In genomic region chr7:79472792-79473191, GRCm38 (mm10) we compare ENCODE assay signal across 12 mouse cellular contexts. TPM values are rescaled to one million over a fixed set of nuclear protein-coding genes. Genes with fewer than 3 reads are reported as not detected.
DNase-seq lines count a peak whose midpoint lies in the region; ATAC-seq and TF ChIP-seq lines count a peak whose summit lies in the region.
"Had no signal": no experiment of that assay in that cellular context is flagged by ENCODE, and none has a peak within 500 bp of the region (broad histone marks: within the 10 kb centered on the region; RNA-seq: fewer than 3 reads in every experiment).

No protein-coding gene starts in this region.

- no peaks in the 10 kb centered on the region for H3K9me3 ChIP-seq in ES-E14 (ENCODE audit: control insufficient read depth, insufficient read depth, low read depth, low read length)
- H3K9me3 ChIP-seq in liver, embryonic 13.5 days (replicated peaks) = no peaks in the 10 kb centered on the region
- no peaks in the 10 kb centered on the region for H3K9me3 ChIP-seq in forebrain, embryonic 12.5 days
- H3K9me3 ChIP-seq: heart, embryonic 13.5 days; intestine, embryonic 15.5 days; liver, embryonic 15.5 days; stomach, embryonic 15.5 days had no signal

- peaks cover 8 to 45% of the 10 kb centered on the region in 2 experiments for H3K4me1 ChIP-seq in ES-E14 (ENCODE audit: control insufficient read depth in 2 of 2, insufficient read depth in 2 of 2, low read length in 2 of 2, poor library complexity in 1 of 2)
- H3K4me1 ChIP-seq in liver, embryonic 13.5 days (replicated peaks) = peaks cover 23% of the 10 kb centered on the region
- peaks cover 1% of the 10 kb centered on the region for H3K4me1 ChIP-seq in forebrain, embryonic 12.5 days
- H3K4me1 ChIP-seq: intestine, embryonic 15.5 days had no signal

- in situ Hi-C loops in ES-E14 (cut with MboI; ENCODE audit: low sequenced_read_pairs in 2 of 2, unreplicated experiment in 2 of 2) = no loop called here

- DNase-seq in layer of hippocampus, adult 2 months (ENCODE audit: low spot score in 2 of 2) = no peak
- DNase-seq in layer of hippocampus, adult 9-11 months = no peak
- peak; percentile 51 for DNase-seq in A20 (ENCODE audit: low read depth, low spot score)
- peak; percentile 73 for DNase-seq in ES-E14 (ENCODE audit: low read depth, low spot score)
- DNase-seq in liver, embryonic 13.5 days = peak; percentile 23
- no peak for DNase-seq in right cerebral cortex, postnatal 14 days
- DNase-seq: cerebellum, adult 11-12 months had no signal

- 41% methylated on average over 2 of the region's 2 CpGs for WGBS in liver, embryonic 13.5 days (ENCODE audit: insufficient replicate concordance)
- 62% methylated on average over 2 of the region's 2 CpGs for WGBS in forebrain, embryonic 12.5 days

- peaks cover 7% of the 10 kb centered on the region; the same call in 1 of the 2 replicates for H3K36me3 ChIP-seq in ES-E14 (ENCODE audit: control insufficient read depth, insufficient read depth, low read length, poor library complexity, severe bottlenecking)
- H3K36me3 ChIP-seq in liver, embryonic 13.5 days = no peaks in the 10 kb centered on the region
- H3K36me3 ChIP-seq in forebrain, embryonic 12.5 days (replicated peaks) = no peaks in the 10 kb centered on the region
- H3K36me3 ChIP-seq: heart, embryonic 13.5 days; intestine, embryonic 15.5 days; liver, embryonic 15.5 days; stomach, embryonic 15.5 days had no signal

- H3K4me2 ChIP-seq in liver, embryonic 13.5 days = no peak overlapping the region
- no peak overlapping the region for H3K4me2 ChIP-seq in forebrain, embryonic 12.5 days
- H3K4me2 ChIP-seq: heart, embryonic 13.5 days; intestine, embryonic 15.5 days; liver, embryonic 15.5 days; stomach, embryonic 15.5 days had no signal

- H3K4me3 ChIP-seq in layer of hippocampus, adult 2 months = no peak overlapping the region
- H3K4me3 ChIP-seq in ES-E14 (ENCODE audit: insufficient read depth in 1 of 2, low read depth in 1 of 2, low read length in 2 of 2, poor library complexity in 1 of 2, severe bottlenecking in 1 of 2) = no peak overlapping the region
- no peak overlapping the region for H3K4me3 ChIP-seq in liver, embryonic 13.5 days (replicated peaks)
- H3K4me3 ChIP-seq in forebrain, embryonic 12.5 days (replicated peaks) = no peak overlapping the region
- H3K4me3 ChIP-seq: heart, embryonic 13.5 days; intestine, embryonic 15.5 days; liver, embryonic 15.5 days; stomach, embryonic 15.5 days had no signal

- no peaks in the 10 kb centered on the region for H3K27me3 ChIP-seq in liver, embryonic 13.5 days
- peaks cover 13% of the 10 kb centered on the region; the same call in 1 of the 2 replicates for H3K27me3 ChIP-seq in forebrain, embryonic 12.5 days
- H3K27me3 ChIP-seq: intestine, embryonic 15.5 days; stomach, embryonic 15.5 days had no signal

- H3K9ac ChIP-seq in ES-E14 (ENCODE audit: insufficient read depth, low read depth, low read length, poor library complexity, severe bottlenecking) = no peak overlapping the region
- H3K9ac ChIP-seq in liver, embryonic 13.5 days = no peak overlapping the region
- H3K9ac ChIP-seq in forebrain, embryonic 12.5 days = no peak overlapping the region
- H3K9ac ChIP-seq: heart, embryonic 13.5 days; intestine, embryonic 15.5 days; liver, embryonic 15.5 days; stomach, embryonic 15.5 days had no signal

- ATAC-seq in liver, embryonic 13.5 days (ENCODE audit: low read depth) = no peak
- no peak for ATAC-seq in forebrain, embryonic 12.5 days (ENCODE audit: low FRiP score)
- ATAC-seq: intestine, embryonic 15.5 days had no signal

- H3K27ac ChIP-seq in layer of hippocampus, adult 2 months = no peak overlapping the region
- H3K27ac ChIP-seq in ES-E14 (ENCODE audit: insufficient read depth, low read depth, low read length, poor library complexity, severe bottlenecking) = no peak overlapping the region; the same call in 1 of the 2 replicates
- H3K27ac ChIP-seq in liver, embryonic 13.5 days = no peak overlapping the region
- no peak overlapping the region for H3K27ac ChIP-seq in forebrain, embryonic 12.5 days
- H3K27ac ChIP-seq: heart, embryonic 13.5 days; intestine, embryonic 15.5 days; liver, embryonic 15.5 days; stomach, embryonic 15.5 days had no signal

- peak; percentile 68 for TF ChIP-seq CTCF in layer of hippocampus, adult 2 months (conservative IDR thresholded peaks at IDR 0.05)

TF ChIP-seq in ES-E14, 5 proteins besides CTCF, POLR2A, EP300 and RAD21:
- TF ChIP-seq MAFK (IDR thresholded peaks at IDR 0.05; ENCODE audit: insufficient read depth, low read depth, low read length) (peak; percentile 90), CHD2 (IDR thresholded peaks at IDR 0.05; ENCODE audit: low read depth, low read length) (no peak)

RNA-seq across cellular contexts. Expression of gene Polg, which starts 6.6 kb away (rescaled TPM):
- 100 to 1,000 TPM in 1 of 2 experiments, 10 to 100 TPM in 1; 76.5 to 101 TPM for total RNA-seq in layer of hippocampus, adult 2 months (2021)
- 163 and 240 TPM in 2 replicates for total RNA-seq in ES-E14 (2012; rRNA removed)
- 15.4 and 18.5 TPM in 2 replicates for polyA plus RNA-seq in liver, embryonic 13.5 days (2015; fragmentation: Nextera tagmentation; extraction: Ambion mirVana)
- 41.7 and 45.1 TPM in 2 replicates for polyA plus RNA-seq in forebrain, embryonic 12.5 days (2016; fragmentation: Nextera tagmentation; extraction: Ambion mirVana)

Comparison
In these comparisons a context has a peak if more than half of its experiments do, and no peak if none do; other contexts are left out.
1. DNase-seq: peak in A20 (single experiment), ES-E14 (single experiment) and liver, embryonic 13.5 days (single experiment); none in layer of hippocampus, adult 2 months (0 of 2), layer of hippocampus, adult 9-11 months (single experiment) and right cerebral cortex, postnatal 14 days (single experiment).